Mouse (Mus musculus) heart, adult 8-10 months (tissue): ENCODE results near the gene March5. TPM values are rescaled to one million over a fixed set of nuclear protein-coding genes. Genes with fewer than 3 reads are reported as not detected.

Experiments
- DNase-seq: peaks from one replicate; pipeline ENCODE4 v3.0.0; 2022; ENCODE audit warnings: low spot score
- total RNA-seq, 4 experiments: library from RNA; stranded (reverse); gene quantifications; 2 replicates each; pipeline ENCODE4 v1.2.4; 2022

Gene March5
- total RNA-seq, 4 experiments from 2014 or later: 72.4 to 87.0 (median 78.7) TPM

DNA sequence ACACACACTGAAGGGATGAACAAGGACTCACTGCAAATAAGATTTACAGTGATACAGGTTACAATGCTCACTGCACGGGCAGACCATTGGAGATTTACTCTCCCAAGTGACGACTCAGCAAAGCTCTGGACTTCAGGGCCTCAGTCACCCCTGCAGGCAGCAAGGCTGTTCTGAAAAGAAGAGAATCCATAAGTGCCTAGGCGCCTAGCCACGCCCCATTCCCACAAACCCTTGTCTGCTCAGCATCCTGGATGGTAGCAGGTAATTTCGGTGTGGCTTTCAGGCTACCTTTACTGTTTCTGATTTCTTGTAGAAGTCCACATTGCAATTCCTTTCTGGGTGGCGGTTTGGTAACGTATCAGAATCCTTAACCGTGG lies 56.2 kb downstream of the March5 start:
- no peak for DNase-seq

DNA sequence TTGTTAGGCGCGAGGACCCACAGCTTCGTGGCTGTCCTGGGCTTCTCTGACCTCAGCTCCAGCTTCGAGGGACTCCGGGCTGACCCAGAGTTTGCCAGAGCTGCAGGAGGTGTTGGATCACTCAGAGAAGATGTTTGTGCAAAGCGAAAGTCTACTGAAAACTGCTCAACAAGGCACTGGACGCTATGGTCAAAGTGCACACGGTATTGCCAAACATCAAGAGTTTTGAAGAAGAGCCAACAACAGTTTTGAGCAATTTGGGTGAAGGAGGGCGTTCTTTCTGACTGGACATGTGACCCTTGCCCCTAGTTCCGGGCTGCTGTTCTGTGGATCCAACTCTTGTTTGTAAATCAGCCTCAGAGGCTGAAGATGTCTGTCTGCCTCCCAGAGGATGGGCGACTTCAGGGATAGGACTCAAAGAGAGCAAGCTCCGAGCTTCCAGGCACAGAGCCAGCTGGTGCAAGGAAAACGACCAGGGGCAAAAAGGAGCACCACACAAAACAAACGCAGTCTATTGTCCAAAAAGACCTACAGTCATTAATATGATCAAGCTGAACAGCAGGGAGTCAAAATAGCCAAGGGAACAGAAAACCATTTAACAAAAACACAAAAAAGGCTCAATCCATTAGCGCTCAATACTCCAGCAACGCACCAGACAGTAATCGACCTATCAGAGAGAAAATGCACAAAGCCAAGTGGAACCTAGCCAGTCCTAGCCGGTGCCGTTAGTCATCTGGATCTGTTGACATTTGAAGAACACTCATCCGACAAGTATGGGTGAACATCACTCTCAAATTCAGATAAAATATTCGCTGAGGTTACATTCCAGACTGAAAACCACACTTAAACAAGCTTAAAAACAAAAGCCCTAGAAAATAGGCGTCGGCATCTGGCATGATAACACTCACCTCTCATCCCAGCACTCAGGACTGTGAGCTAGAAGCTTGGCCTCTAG lies 56.9 kb downstream of the March5 start:
- DNase-seq: peak; percentile 42

DNA sequence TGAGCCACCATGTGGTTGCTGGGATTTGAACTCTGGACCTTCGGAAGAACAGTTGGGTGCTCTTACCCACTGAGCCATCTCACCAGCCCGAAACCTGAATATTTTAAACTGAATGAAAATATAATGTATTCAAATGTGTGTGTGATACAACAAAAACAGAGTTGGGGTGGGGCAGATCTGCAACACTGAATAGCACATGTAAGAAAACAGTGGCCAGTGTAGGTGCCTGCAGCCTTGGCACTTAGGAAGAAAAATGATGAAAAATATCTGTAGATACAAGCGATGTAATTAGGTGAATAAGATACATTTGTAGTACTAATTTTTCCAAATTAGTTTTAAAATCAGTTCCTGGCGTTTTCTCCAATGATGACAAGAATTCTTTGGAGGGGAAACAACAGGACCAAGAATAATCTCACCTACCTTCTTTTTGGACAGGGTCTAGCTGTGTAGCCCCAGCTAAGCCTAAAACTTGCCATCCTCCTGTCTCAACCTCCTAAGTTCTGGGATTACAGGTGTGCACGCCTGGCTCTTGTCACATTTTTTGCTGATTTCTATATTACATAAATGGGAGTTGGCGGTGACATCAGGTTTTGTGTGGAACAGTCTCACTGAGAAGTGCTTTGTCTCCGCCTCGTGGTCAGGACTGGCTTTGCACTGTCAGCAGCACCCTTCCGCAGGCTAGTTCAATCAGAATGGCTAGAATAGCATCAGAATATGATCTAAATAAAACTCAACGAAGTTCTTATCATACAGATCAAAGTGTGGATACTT lies 58.2 kb downstream of the March5 start:
- peak; percentile 87 for DNase-seq

GRCm38 (mm10) chr19:37269106-37269505 lies 61.8 kb downstream of the March5 start:
- DNase-seq: no peak

Other genes starting within 250 kb of the March5 start
- gene Cpeb3, start 1.1 kb downstream of the March5 start, total RNA-seq: 100 to 1,000 TPM in 1 of 4 experiments, 10 to 100 TPM in 3; 77.7 to 103 (median 89.0) TPM
- gene Ide, start 130.3 kb downstream of the March5 start, total RNA-seq: 100 to 1,000 TPM in 1 of 4 experiments, 10 to 100 TPM in 3; 54.5 to 105 (median 65.6) TPM
- under 1 TPM; 0.19 to 0.80 (median 0.44) TPM for gene Kif11, start 168.9 kb downstream of the March5 start, total RNA-seq
- gene Hhex, start 227.3 kb downstream of the March5 start, total RNA-seq: 1 to 10 TPM; 3.0 to 4.1 (median 3.5) TPM